Mouse (Mus musculus): ENCODE measurements around the gene Mepce. TPM values are rescaled to one million over a fixed set of nuclear protein-coding genes. Genes with fewer than 3 reads are reported as not detected.

Gene Mepce
- polyA plus RNA-seq, 1 experiment from 2014 or later, result 9.2 TPM

DNA sequence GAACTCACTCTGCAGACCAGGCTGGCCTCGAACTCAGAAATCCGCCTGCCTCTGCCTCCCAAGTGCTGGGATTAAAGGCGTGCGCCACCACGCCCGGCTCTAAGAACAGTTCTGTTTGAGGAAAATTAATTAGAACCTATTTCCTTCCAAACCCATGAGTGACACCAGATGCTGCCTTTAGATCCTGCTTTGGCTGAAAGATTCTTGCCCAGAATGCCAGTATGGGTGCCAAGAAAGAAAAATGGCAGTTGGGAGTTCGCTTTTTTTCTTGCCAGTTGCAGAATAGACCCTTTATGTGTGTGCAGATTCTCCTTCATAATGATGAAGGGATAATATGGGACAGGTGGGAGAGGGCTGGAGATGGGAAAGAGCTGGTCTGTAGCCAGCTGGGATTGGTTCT is 43.3 kb downstream of the Mepce start:
- Histone ChIP-seq H3K36me3 (peaks cover 2% of the 10 kb centered on the region), H3K4me2 (no peak overlapping the region), H3K4me1 (peaks cover 76% of the 10 kb centered on the region), H3K9ac (no peak overlapping the region), H3K4me3 (no peak overlapping the region), H3K9me3 (replicated peaks) (no peaks in the 10 kb centered on the region), H3K27me3 (replicated peaks) (no peaks in the 10 kb centered on the region; the same call in 1 of the 2 replicates), H3K27ac (no peak overlapping the region)
- no peak for ATAC-seq
- WGBS (ENCODE audit: insufficient replicate concordance), result 83% methylated on average over 7 of the region's 7 CpGs

GRCm38 (mm10) chr5:137742836-137743235 is 44.6 kb downstream of the Mepce start:
- H3K9ac ChIP-seq, result no peak overlapping the region
- ATAC-seq, result no peak
- H3K4me1 ChIP-seq, result peaks cover 76% of the 10 kb centered on the region
- WGBS (ENCODE audit: insufficient replicate concordance), result 83% methylated on average over 6 of the region's 6 CpGs
- H3K9me3 ChIP-seq (replicated peaks), result no peaks in the 10 kb centered on the region
- no peak overlapping the region for H3K4me3 ChIP-seq
- H3K36me3 ChIP-seq, result no peaks in the 10 kb centered on the region
- no peak overlapping the region for H3K4me2 ChIP-seq
- H3K27me3 ChIP-seq (replicated peaks), result no peaks in the 10 kb centered on the region; the same call in 1 of the 2 replicates
- no peak overlapping the region for H3K27ac ChIP-seq

DNA sequence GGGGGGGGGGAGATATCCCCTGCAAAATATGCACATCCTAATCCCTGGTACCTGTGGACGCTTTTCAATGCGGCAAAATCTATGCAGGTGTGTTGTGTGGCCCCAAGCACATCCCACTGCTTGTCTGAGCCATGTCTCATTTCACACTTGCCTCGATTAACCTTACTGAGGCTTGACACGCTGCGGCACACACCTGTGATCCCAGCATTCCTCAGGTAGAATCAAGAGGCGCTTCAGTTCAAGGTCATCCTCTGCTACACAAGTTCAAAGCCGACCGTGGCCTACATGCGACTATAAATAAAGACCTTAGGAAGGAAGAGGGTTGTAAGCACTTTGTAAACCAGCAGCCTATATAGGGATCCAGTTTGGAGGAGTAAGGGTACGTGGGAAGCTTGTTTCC is 45.4 kb downstream of the Mepce start:
- WGBS (ENCODE audit: insufficient replicate concordance), result 65% methylated on average over 10 of the region's 10 CpGs
- Histone ChIP-seq H3K9me3 (replicated peaks) (no peaks in the 10 kb centered on the region), H3K27me3 (replicated peaks) (no peaks in the 10 kb centered on the region; the same call in 1 of the 2 replicates), H3K9ac (peak overlapping the region; percentile 83), H3K36me3 (no peaks in the 10 kb centered on the region), H3K27ac (peak overlapping the region; percentile 82; the same call in 1 of the 2 replicates), H3K4me1 (peaks cover 71% of the 10 kb centered on the region), H3K4me2 (peak overlapping the region; percentile 92), H3K4me3 (peak overlapping the region; percentile 66)
- no peak for ATAC-seq

DNA sequence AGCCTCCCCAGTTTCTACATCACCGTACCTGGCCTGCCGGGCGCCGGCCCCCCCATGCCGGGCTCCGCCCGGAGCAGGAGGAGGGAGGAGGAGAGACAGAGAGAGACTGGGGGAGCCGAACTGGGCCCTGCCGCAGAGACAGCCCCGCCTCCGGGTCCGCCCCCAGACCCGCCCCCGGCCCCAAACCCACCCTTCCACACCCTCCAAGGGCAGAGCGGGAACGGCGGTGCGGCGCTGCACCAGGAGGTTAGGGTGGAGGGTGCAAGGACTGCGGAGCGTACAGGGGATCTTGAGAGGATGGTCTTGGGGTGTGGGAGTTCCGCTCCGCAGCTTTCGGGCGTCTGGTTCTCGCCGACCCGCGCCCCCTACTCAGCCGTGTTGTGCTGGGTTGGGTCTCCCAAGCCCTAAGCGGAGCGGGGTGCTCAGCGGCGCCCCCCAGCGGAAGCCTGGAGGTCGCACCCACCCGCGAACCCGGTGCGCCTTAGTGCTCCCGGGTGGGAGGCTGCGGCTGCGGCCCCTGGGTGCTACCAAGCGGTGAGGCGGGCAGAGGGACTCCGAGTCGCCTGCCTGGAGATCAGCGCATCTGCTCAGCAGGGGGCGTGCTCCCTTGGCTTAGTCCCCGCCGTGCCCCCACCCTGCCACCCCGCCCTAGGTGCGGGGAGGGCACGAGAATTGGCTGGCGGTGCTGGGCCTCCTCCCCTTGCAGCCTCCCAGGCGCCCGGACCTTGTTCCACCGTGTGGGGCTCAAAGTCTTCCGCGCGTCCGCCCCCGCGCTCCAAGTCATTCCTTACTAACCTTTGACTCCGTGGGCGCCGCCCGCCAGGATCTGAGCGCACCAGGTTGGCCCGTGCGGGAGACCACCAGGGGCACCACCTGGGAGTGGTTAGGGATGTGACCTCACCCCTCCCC is 46.2 kb downstream of the Mepce start, which contains the start of gene Nyap1:
TSS of gene Nyap1 (minus strand) at position 585 of the 909 bp plus-strand sequence.
- H3K27me3 ChIP-seq (replicated peaks), result no peaks in the 10 kb centered on the region; the same call in 1 of the 2 replicates
- ATAC-seq, result peak; percentile 82
- peaks cover 70% of the 10 kb centered on the region for H3K4me1 ChIP-seq
- no peaks in the 10 kb centered on the region for H3K9me3 ChIP-seq (replicated peaks)
- peak within 1 kb of the TSS; percentile 92 for H3K4me2 ChIP-seq
- H3K27ac ChIP-seq, result peak within 1 kb of the TSS; percentile 82
- WGBS (ENCODE audit: insufficient replicate concordance), result 1% methylated on average over 68 of the region's 71 CpGs
- H3K9ac ChIP-seq, result peak within 1 kb of the TSS; percentile 83
- no peaks in the 10 kb centered on the region for H3K36me3 ChIP-seq
- H3K4me3 ChIP-seq, result peak within 1 kb of the TSS; percentile 66

DNA sequence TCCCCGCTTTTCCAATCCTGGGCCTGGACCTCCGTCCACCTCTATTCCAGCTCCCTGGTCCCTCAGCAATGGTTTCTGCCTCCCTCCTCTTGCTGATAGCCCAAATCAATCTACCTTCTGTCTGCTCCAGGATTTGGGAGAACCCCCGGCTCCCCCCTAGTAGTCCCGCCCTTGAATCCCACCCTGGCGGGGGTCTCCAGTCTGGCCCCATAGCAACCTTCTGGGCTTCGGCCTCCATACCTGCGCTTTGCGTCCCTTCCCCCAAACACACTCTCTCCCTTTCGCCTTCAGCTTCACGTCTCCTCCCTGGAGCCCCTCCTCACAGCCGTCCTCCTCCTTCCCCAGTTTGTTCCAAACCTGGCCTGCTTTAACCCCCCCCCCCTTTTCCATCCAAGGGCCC is 46.9 kb downstream of the Mepce start:
- no peak for ATAC-seq
- H3K4me2 ChIP-seq, result peak overlapping the region; percentile 92
- peak overlapping the region; percentile 83 for H3K9ac ChIP-seq
- 43% methylated on average over 10 of the region's 11 CpGs for WGBS (ENCODE audit: insufficient replicate concordance)
- peaks cover 2% of the 10 kb centered on the region; the same call in 1 of the 2 replicates for H3K36me3 ChIP-seq
- peaks cover 69% of the 10 kb centered on the region for H3K4me1 ChIP-seq
- H3K4me3 ChIP-seq, result peak overlapping the region; percentile 66
- no peaks in the 10 kb centered on the region for H3K9me3 ChIP-seq (replicated peaks)
- peak overlapping the region; percentile 82 for H3K27ac ChIP-seq
- H3K27me3 ChIP-seq (replicated peaks), result peaks cover 4% of the 10 kb centered on the region; the same call in 1 of the 2 replicates

GRCm38 (mm10) chr5:137739471-137739870 is 48.0 kb downstream of the Mepce start:
- ATAC-seq, result no peak
- peaks cover 11% of the 10 kb centered on the region; the same call in 1 of the 2 replicates for H3K27me3 ChIP-seq (replicated peaks)
- H3K4me3 ChIP-seq, result no peak overlapping the region
- H3K4me2 ChIP-seq, result no peak overlapping the region
- H3K9me3 ChIP-seq (replicated peaks), result no peaks in the 10 kb centered on the region
- peaks cover 9% of the 10 kb centered on the region; the same call in 1 of the 2 replicates for H3K36me3 ChIP-seq
- no peak overlapping the region for H3K9ac ChIP-seq
- no peak overlapping the region for H3K27ac ChIP-seq
- 45% methylated on average over 9 of the region's 9 CpGs for WGBS (ENCODE audit: insufficient replicate concordance)
- H3K4me1 ChIP-seq, result peaks cover 64% of the 10 kb centered on the region

DNA sequence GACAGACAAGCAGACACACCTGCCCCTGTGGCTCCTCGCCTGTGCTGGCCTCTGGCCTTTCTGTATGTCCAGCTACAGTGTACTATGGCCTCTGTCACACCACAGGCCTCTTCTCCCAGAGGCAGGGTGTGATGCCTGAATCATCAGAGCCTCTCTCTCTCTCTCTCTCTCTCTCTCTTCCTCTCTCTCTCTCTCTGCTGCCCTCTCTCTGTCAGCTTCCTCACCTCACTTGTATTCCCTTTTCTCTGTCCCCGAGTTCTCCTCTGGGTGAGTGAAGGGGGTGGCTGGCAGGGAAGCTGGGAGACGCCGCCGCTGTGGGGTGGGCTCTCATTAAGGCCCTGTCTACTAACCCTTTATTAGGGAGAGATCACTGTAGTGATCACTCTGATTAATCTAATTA is 48.9 kb downstream of the Mepce start:
- Histone ChIP-seq H3K27me3 (replicated peaks) (peaks cover 20% of the 10 kb centered on the region; the same call in 1 of the 2 replicates), H3K4me3 (no peak overlapping the region), H3K4me1 (peaks cover 65% of the 10 kb centered on the region), H3K9ac (no peak overlapping the region), H3K9me3 (replicated peaks) (no peaks in the 10 kb centered on the region), H3K36me3 (peaks cover 9% of the 10 kb centered on the region; the same call in 1 of the 2 replicates), H3K4me2 (no peak overlapping the region), H3K27ac (no peak overlapping the region)
- WGBS (ENCODE audit: insufficient replicate concordance), result 45% methylated on average over 5 of the region's 5 CpGs
- no peak for ATAC-seq

- Histone ChIP-seq H3K4me1 (peaks cover 58% of the 10 kb centered on the region), H3K27me3 (replicated peaks) (peaks cover 26% of the 10 kb centered on the region; the same call in 1 of the 2 replicates), H3K36me3 (peaks cover 9% of the 10 kb centered on the region; the same call in 1 of the 2 replicates), H3K27ac (no peak overlapping the region), H3K9ac (no peak overlapping the region), H3K9me3 (replicated peaks) (no peaks in the 10 kb centered on the region), H3K4me3 (no peak overlapping the region), H3K4me2 (no peak overlapping the region)
- 72% methylated on average over 6 of the region's 6 CpGs for WGBS (ENCODE audit: insufficient replicate concordance)
- no peak for ATAC-seq
Measured at GRCm38 (mm10) chr5:137737400-137737940, 50.0 kb downstream of the Mepce start.

- no peak overlapping the region for H3K27ac ChIP-seq
Measured at GRCm38 (mm10) chr5:137734289-137735061, 53.0 kb downstream of the Mepce start.

DNA sequence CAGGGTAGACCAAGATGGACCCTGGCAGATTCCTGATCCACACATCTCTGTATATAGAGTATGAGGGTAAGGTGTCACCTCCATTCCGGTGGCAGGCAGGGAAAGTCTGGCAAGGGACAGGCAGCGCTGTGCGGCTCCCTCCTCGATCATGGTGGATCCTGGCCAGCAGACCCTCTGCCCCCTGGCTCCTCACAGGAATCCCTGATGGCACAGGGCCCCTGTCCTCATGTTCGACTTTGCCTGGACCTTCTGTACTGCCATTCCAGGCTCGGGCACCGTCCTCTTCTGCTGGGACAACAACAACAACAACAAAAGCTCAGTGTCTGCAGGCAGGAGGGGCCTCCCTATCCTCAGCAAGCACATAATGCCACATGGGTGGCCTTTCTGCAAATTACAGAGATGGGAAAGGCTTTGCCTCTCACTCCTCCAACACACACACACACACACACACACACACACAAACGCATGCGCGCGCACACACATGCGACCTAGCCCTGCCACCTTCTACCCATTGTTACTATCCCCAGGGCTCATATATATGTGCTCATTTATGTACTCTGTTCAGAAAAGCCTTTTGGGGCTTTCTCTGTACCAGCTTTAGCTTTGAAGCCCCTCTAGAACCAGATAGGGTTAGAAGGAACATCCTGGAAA is 53.7 kb downstream of the Mepce start:
- no peak overlapping the region for H3K4me3 ChIP-seq
- H3K36me3 ChIP-seq, result peaks cover 9% of the 10 kb centered on the region; the same call in 1 of the 2 replicates
- H3K4me2 ChIP-seq, result no peak overlapping the region
- no peak for ATAC-seq
- H3K27me3 ChIP-seq (replicated peaks), result peaks cover 44% of the 10 kb centered on the region
- no peak overlapping the region for H3K9ac ChIP-seq
- WGBS (ENCODE audit: insufficient replicate concordance), result 86% methylated on average over 12 of the region's 12 CpGs
- peaks cover 26% of the 10 kb centered on the region for H3K4me1 ChIP-seq
- H3K27ac ChIP-seq, result no peak overlapping the region
- H3K9me3 ChIP-seq (replicated peaks), result no peaks in the 10 kb centered on the region

More at GRCm38 (mm10) chr5:137734289-137735061, 53.0 kb downstream of the Mepce start:
- no peak overlapping the region for H3K4me2 ChIP-seq
- H3K4me3 ChIP-seq, result no peak overlapping the region
- 61% methylated on average over 6 of the region's 6 CpGs for WGBS (ENCODE audit: insufficient replicate concordance)
- peaks cover 33% of the 10 kb centered on the region for H3K4me1 ChIP-seq
- no peak for ATAC-seq
- no peak overlapping the region for H3K9ac ChIP-seq
- peaks cover 9% of the 10 kb centered on the region; the same call in 1 of the 2 replicates for H3K36me3 ChIP-seq
- H3K27me3 ChIP-seq (replicated peaks), result peaks cover 44% of the 10 kb centered on the region
- H3K9me3 ChIP-seq (replicated peaks), result no peaks in the 10 kb centered on the region

All from liver, embryonic 12.5 days (tissue).